Mouse (Mus musculus) CD4-positive, CD25-positive, alpha-beta regulatory T cell, adult 4 months (primary cell): ENCODE data around the gene Ndufb10. TPM values are rescaled to one million over a fixed set of nuclear protein-coding genes. Genes with fewer than 3 reads are reported as not detected.

ENCODE experiments used
- polyA plus RNA-seq, 2 experiments: library from polyadenylated mRNA; unstranded; fragments of 100-300 nt; shearing (Covaris generic); gene quantifications; one replicate each; pipeline ENCODE4 v1.2.1; 2017

The Ndufb10 gene
- polyA plus RNA-seq, 2 experiments from 2014 or later, result 227 to 245 TPM

Other genes starting within 250 kb of the Ndufb10 start
- 10 to 100 TPM; 14.3 to 25.8 TPM for gene Mlst8, start 245.4 kb downstream of the Ndufb10 start, polyA plus RNA-seq
- gene Caskin1, start 235.9 kb downstream of the Ndufb10 start, polyA plus RNA-seq, result under 1 TPM; 0.16 TPM
- 10 to 100 TPM; 52.8 to 72.1 TPM for gene Traf7, start 196.5 kb downstream of the Ndufb10 start, polyA plus RNA-seq
- 1 to 10 TPM; 4.0 to 5.0 TPM for gene Rab26, start 190.3 kb downstream of the Ndufb10 start, polyA plus RNA-seq
- gene Pkd1, start 174.6 kb downstream of the Ndufb10 start, polyA plus RNA-seq, result 10 to 100 TPM; 16.8 to 34.7 TPM
- 10 to 100 TPM; 20.5 to 28.2 TPM for gene Tsc2, start 91.8 kb downstream of the Ndufb10 start, polyA plus RNA-seq
- 1 to 10 TPM; 3.1 to 6.0 TPM for gene Nthl1, start 91.8 kb downstream of the Ndufb10 start, polyA plus RNA-seq
- gene Slc9a3r2, start 74.2 kb downstream of the Ndufb10 start, polyA plus RNA-seq, result not detected
- gene Npw, start 66.0 kb downstream of the Ndufb10 start, polyA plus RNA-seq, result not detected
- gene Zfp598, start 54.8 kb downstream of the Ndufb10 start, polyA plus RNA-seq, result 1 to 10 TPM; 3.7 to 5.4 TPM
- gene Syngr3, start 34.5 kb downstream of the Ndufb10 start, polyA plus RNA-seq, result 1 to 10 TPM; 1.1 TPM
- gene Gfer, start 28.3 kb downstream of the Ndufb10 start, polyA plus RNA-seq, result 10 to 100 TPM; 13.5 to 21.7 TPM
- 1 to 10 TPM; 1.2 to 1.4 TPM for gene Noxo1, start 28.2 kb downstream of the Ndufb10 start, polyA plus RNA-seq
- 10 to 100 TPM; 38.1 to 71.3 TPM for gene Tbl3, start 16.8 kb downstream of the Ndufb10 start, polyA plus RNA-seq
- not detected for gene Rnf151, start 6.4 kb downstream of the Ndufb10 start, polyA plus RNA-seq
- 100 to 1,000 TPM; 608 to 780 TPM for gene Rps2, start 6.4 kb downstream of the Ndufb10 start, polyA plus RNA-seq
- not detected for gene Rpl3l, start 3.3 kb upstream of the Ndufb10 start, polyA plus RNA-seq
- gene Msrb1, start 12.2 kb upstream of the Ndufb10 start, polyA plus RNA-seq, result 10 to 100 TPM; 29.3 to 30.1 TPM
- gene Hs3st6, start 28.5 kb upstream of the Ndufb10 start, polyA plus RNA-seq, result not detected
- under 1 TPM in 1 of 2 experiments, not detected in 1; 0.24 TPM for gene Meiob, start 79.8 kb upstream of the Ndufb10 start, polyA plus RNA-seq
- 10 to 100 TPM; 27.0 to 31.8 TPM for gene Hagh, start 115.7 kb upstream of the Ndufb10 start, polyA plus RNA-seq
- gene Fahd1, start 125.9 kb upstream of the Ndufb10 start, polyA plus RNA-seq, result 1 to 10 TPM; 2.7 to 2.8 TPM
- gene Igfals, start 141.5 kb upstream of the Ndufb10 start, polyA plus RNA-seq, result not detected
- gene Nubp2, start 161.9 kb upstream of the Ndufb10 start, polyA plus RNA-seq, result 100 to 1,000 TPM in 1 of 2 experiments, 10 to 100 TPM in 1; 76.6 to 104 TPM
- gene Spsb3, start 162.2 kb upstream of the Ndufb10 start, polyA plus RNA-seq, result 10 to 100 TPM; 53.0 to 59.5 TPM
- 10 to 100 TPM; 19.9 to 41.4 TPM for gene Eme2, start 170.6 kb upstream of the Ndufb10 start, polyA plus RNA-seq
- gene Mrps34, start 170.6 kb upstream of the Ndufb10 start, polyA plus RNA-seq, result 10 to 100 TPM; 74.5 to 78.5 TPM
- gene Nme3, start 172.0 kb upstream of the Ndufb10 start, polyA plus RNA-seq, result 10 to 100 TPM; 40.7 to 52.5 TPM
- gene Mapk8ip3, start 212.5 kb upstream of the Ndufb10 start, polyA plus RNA-seq, result 10 to 100 TPM; 31.7 to 41.9 TPM
- 10 to 100 TPM; 28.2 to 39.5 TPM for gene Jpt2, start 236.2 kb upstream of the Ndufb10 start, polyA plus RNA-seq